Mouse (Mus musculus) urinary bladder, postnatal 0 days (tissue): ENCODE data around the gene Atp6ap2. TPM values are rescaled to one million over a fixed set of nuclear protein-coding genes. Genes with fewer than 3 reads are reported as not detected.

Experiments used
- polyA plus RNA-seq: library from polyadenylated mRNA; unstranded; fragments of >200 nt; fragmentation: Nextera tagmentation; extraction: Ambion mirVana; gene quantifications from 2 replicates; pipeline ENCODE4 v1.2.1, GENCODE M21; 2015

Atp6ap2 gene
- polyA plus RNA-seq, result 67.4 and 72.5 TPM in 2 replicates

GRCm38 (mm10) chrX:12587192-12587957, at the start of gene Atp6ap2:
Atp6ap2 (plus strand) TSS chrX:12587801.

Other genes starting within 250 kb of the Atp6ap2 start
- gene 1810030O07Rik, start 85.9 kb downstream of the Atp6ap2 start, polyA plus RNA-seq, result 15.3 and 16.6 TPM in 2 replicates
- gene Med14, start 174.3 kb downstream of the Atp6ap2 start, polyA plus RNA-seq, result 12.7 and 17.1 TPM in 2 replicates